Mouse (Mus musculus) lung, postnatal 14 days (tissue): ENCODE measurements at regions not wholly inside any gene's neighbourhood (a gene's known extent, or its start where the extent isn't known, plus 50 kb on each side); places are given as distances from the start of the nearest gene placed in this dataset.

Experiments
- DNase-seq: peaks from one replicate; pipeline ENCODE4 v3.0.0; 2021

DNA sequence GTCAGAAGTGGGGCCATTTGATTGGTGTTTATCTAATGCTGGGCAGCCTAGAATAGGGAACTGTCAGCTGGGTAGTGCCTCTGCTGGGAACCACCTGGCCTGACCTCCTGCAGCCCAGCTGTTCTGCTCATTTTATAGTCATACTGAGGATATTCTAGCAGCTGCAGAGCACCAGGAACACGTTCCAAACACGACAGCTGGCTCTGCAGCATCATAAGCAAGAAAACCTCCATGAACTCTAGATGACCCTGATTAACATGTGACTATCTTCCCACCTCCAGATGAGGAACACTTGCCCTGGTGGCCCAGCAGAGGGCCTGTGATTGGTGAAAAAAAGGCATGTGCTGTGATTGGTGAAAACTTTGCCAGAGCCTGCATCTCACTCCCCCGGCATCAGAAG, 210.6 kb upstream of the Ano5 start:
- DNase-seq: peak; percentile 43

DNA sequence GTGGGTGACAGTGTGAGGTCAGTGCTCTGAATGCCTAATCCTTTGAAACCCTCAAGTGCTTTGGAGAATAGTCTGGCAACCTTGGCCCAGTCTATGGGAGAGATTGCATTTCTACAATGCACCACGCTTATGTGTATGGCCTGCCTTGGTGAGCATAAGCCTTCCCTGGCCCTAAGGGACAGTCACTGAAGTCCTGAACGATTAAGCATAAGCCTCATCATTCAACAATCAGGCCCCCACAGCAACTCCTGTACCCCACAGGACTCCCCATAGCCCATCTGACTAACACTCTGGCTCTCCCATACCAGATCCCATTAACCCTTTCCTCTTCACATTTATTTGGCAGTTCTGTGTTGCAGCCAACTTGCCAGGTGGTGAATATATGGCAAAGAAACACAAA, 203.1 kb upstream of the Ano5 start:
- no peak for DNase-seq

DNA sequence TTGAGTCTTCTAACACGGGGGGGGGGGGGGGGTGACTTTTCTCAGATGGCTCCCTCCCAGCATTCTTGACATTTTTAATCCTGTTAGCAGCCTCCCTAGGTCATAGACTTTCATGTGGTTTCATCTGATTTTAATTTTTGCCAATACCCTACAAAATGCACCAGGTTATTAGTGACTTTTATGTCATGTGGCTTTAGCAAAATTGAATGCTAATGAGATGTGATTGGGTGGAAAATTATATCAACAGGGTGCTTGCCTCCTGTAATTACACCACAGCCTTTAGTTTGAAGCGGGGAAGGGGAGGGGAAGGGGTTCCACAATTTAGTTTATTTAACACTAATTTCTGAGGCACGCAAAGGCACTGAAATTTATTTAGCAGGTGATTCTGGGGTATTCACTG, 200.6 kb upstream of the Ano5 start:
- DNase-seq: no peak

DNA sequence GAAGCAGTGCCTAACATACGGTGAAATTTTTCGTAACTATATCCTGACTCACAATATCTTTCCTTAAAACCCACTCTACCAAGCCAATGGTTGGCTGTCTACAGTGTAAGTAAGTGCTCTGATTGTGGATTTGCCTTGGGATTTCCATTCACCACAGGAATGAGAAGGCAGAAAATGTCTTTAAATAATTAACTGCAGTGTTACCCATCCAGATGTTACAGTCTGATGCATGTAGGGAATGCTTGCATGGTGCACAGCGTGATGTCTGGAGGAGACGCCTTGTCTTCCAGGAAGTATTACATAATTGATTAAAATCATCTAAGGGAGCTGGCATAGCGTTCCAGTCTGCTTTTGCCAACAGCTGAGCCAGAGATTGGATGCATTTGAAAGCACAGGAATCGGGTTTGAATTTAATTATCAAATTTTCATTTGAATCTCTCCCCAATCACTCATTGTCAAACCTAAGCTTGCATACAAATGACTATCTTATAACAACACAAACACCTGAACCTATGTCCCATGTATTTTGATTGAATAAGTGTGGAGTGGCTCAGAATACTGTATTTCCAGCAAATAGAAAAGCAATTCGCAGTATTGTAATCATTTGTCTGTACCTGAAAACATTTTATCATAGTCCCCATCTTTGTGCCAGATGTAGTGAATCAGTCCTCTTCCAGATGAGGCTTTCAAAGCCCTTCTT, 170.8 kb upstream of the Ano5 start:
- DNase-seq: no peak

DNA sequence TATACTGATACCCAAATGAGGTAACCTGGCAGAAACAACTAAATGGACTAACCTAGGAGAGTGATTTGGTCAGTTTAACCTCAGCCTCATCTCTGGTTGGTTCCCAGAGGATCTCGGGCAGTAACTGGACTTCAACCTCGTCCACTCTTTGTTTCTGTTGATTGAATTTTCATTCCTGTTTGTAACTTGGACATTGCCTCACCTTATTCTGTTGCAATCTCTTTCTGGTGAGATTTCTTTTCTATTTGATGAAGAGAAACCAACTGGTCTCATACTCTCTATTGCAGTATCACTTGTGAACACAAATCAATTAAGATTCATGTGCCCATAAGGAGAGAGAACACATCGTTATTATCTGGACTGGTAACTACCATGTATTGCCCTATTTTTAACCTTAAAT, 163.3 kb upstream of the Ano5 start:
- DNase-seq: no peak

DNA sequence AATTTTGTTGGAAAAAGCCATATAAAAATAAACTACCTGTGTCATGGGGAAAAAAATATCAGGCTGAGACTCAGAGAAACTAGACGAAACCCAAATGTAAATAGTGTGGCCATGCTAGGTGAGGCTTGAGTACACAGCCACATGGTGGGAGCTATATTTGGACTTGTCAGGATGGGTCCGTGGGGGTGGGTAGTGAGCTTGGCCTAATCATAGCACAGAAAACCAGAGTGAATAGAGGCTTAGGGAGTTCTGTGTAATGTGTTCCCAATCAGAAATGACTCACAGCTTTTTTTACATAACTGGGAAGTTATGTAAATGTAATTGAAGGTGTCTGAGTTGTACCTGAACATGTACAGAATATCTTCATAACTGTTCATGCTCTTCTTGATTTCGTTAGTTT, 150.7 kb upstream of the Ano5 start:
- no peak for DNase-seq

DNA sequence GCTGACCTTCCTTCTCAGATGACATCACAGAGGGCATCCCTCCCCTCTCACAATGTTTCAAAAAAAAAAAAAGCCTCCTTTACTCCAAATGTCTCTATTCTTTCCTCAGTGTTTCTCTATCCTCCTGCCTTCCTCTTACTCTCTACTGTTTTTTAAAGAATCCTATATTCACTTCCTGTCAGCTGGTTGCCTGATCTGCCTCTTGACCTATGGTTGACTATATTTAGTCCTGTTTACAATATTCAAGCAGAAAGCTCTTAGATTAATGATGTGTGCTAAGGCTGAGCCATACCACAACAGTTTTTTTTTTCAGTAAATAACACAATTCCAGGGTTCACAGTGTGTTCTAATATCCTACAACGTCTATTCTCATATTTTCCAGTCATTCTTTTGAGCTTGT, 133.2 kb upstream of the Ano5 start:
- DNase-seq: no peak
